Mouse (Mus musculus) heart, embryonic 10.5 days (tissue): ENCODE data around the gene Sh2d3c. TPM values are rescaled to one million over a fixed set of nuclear protein-coding genes. Genes with fewer than 3 reads are reported as not detected.

Experiments used
- DNase-seq: peaks from one replicate; pipeline ENCODE4 v3.0.0-alpha.2; 2017; ENCODE audit warnings: low spot score
- H3K27ac ChIP-seq: fragments of 300-500 bp; sonication (generic); 2 replicates; pipeline ENCODE4 v1.5.1; 2016; ENCODE audit warnings: mild to moderate bottlenecking
- H3K27me3 ChIP-seq: fragments of 300-500 bp; sonication (generic); 2 replicates; pipeline ENCODE4 v1.6.1; 2016; ENCODE audit warnings: mild to moderate bottlenecking; ENCODE audit not compliant: poor library complexity, insufficient read depth, severe bottlenecking
- H3K36me3 ChIP-seq: fragments of 300-500 bp; sonication (generic); 2 replicates; pipeline ENCODE4 v1.6.1; 2016; ENCODE audit warnings: mild to moderate bottlenecking, moderate library complexity
- H3K4me1 ChIP-seq: fragments of 300-500 bp; sonication (generic); 2 replicates; pipeline ENCODE4 v1.6.1; 2016; ENCODE audit warnings: mild to moderate bottlenecking
- H3K4me3 ChIP-seq: fragments of 300-500 bp; sonication (generic); 2 replicates; pipeline ENCODE4 v1.5.1; 2016; ENCODE audit warnings: mild to moderate bottlenecking, moderate library complexity
- H3K9me3 ChIP-seq: fragments of 300-500 bp; sonication (generic); 2 replicates; pipeline ENCODE4 v1.6.1; 2016; ENCODE audit warnings: mild to moderate bottlenecking, moderate library complexity
- WGBS: fragments of 180-500 bp; shearing (Covaris S2); methylation state at CpG from one replicate; pipeline ENCODE4 v1.1.7; 2016; 5-methylcytosine and 5-hydroxymethylcytosine counted together
- polyA plus RNA-seq: library from polyadenylated mRNA; unstranded; fragments of >200 nt; fragmentation: Nextera tagmentation; extraction: Ambion mirVana; gene quantifications from 2 replicates; pipeline ENCODE4 v1.2.1, GENCODE M21; 2016

Gene Sh2d3c
- polyA plus RNA-seq, 1 experiment from 2014 or later, result 35.4 TPM

DNA sequence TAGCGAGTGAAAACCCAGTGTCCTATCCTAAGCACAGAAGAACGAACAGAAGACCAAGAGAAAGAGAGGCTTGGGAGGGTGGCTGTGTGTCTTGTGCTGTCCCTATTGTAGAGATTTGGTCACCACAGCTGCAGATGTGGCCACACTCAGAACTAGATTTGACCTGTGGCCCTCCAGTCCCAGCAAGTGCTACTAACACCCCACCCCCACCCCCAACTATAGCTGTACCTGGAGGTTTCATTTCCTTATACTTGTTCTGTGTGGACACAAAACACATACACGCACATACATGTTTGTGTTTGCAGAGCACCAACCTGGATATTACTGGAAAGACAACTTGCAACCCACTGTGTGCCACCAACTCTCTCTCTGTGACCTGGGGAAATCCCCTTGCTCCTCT lies 802 bp upstream of the Sh2d3c start:
- H3K4me3 ChIP-seq, result no peak overlapping the region
- peaks cover 31% of the 10 kb centered on the region for H3K4me1 ChIP-seq
- no peaks in the 10 kb centered on the region for H3K9me3 ChIP-seq
- no peak overlapping the region; the same call in 1 of the 2 replicates for H3K27ac ChIP-seq
- no peaks in the 10 kb centered on the region for H3K27me3 ChIP-seq
- 86% methylated on average over 3 of the region's 3 CpGs for WGBS
- no peaks in the 10 kb centered on the region for H3K36me3 ChIP-seq
- no peak for DNase-seq

GRCm38 (mm10) chr2:32722046-32722445 lies 1.2 kb downstream of the Sh2d3c start:
- Histone ChIP-seq H3K27ac (peak overlapping the region; percentile 31), H3K9me3 (no peaks in the 10 kb centered on the region), H3K4me3 (0 out of 2 replicates have a peak overlapping the region, but pooled peaks have one; percentile 12), H3K36me3 (no peaks in the 10 kb centered on the region), H3K4me1 (peaks cover 27% of the 10 kb centered on the region), H3K27me3 (no peaks in the 10 kb centered on the region)
- DNase-seq, result no peak
- WGBS, result 49% methylated on average over 6 of the region's 6 CpGs

DNA sequence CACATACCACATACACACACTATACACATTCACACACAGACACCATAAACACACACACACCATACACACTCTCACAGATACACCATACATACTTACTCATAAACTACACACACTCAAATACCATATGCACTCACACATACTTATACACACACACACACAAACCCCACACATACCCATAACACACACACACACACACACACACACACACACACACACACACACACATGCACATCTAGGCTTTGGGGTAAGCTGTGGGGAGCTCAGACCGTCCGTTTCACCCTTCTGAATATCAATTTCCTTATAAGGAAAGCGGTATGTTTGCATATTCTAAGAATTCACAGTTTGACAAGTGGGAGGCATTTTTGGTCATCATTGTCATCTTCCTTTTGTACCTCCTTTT lies 1.7 kb downstream of the Sh2d3c start:
- Histone ChIP-seq H3K27me3 (no peaks in the 10 kb centered on the region), H3K4me3 (no peak overlapping the region), H3K9me3 (no peaks in the 10 kb centered on the region), H3K36me3 (no peaks in the 10 kb centered on the region), H3K27ac (no peak overlapping the region), H3K4me1 (peaks cover 28% of the 10 kb centered on the region)
- no peak for DNase-seq
- WGBS, result 78% methylated on average over 3 of the region's 3 CpGs

DNA sequence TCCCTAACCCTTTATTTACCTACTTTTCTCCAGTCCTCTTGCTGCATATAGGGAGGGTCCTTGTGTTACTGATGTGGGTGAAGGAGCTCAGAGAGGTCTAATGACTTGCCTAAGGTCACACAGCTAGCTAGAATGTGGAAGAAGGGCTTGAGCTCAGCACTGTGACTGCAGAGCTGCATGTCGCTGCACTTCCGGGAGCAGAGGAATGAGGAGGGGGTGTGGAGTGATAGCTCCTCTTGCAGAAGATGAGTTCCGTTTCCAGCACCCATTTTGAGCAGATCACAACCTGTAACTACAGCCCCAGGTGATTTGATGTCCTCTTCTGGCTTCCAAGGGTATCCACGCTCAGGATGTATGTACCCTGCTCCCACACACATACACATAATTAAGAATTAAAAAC lies 3.3 kb downstream of the Sh2d3c start:
- no peak overlapping the region for H3K4me3 ChIP-seq
- H3K4me1 ChIP-seq, result peaks cover 29% of the 10 kb centered on the region
- DNase-seq, result no peak
- H3K36me3 ChIP-seq, result no peaks in the 10 kb centered on the region
- H3K9me3 ChIP-seq, result no peaks in the 10 kb centered on the region
- H3K27ac ChIP-seq, result no peak overlapping the region
- H3K27me3 ChIP-seq, result no peaks in the 10 kb centered on the region
- WGBS, result 64% methylated on average over 4 of the region's 4 CpGs

DNA sequence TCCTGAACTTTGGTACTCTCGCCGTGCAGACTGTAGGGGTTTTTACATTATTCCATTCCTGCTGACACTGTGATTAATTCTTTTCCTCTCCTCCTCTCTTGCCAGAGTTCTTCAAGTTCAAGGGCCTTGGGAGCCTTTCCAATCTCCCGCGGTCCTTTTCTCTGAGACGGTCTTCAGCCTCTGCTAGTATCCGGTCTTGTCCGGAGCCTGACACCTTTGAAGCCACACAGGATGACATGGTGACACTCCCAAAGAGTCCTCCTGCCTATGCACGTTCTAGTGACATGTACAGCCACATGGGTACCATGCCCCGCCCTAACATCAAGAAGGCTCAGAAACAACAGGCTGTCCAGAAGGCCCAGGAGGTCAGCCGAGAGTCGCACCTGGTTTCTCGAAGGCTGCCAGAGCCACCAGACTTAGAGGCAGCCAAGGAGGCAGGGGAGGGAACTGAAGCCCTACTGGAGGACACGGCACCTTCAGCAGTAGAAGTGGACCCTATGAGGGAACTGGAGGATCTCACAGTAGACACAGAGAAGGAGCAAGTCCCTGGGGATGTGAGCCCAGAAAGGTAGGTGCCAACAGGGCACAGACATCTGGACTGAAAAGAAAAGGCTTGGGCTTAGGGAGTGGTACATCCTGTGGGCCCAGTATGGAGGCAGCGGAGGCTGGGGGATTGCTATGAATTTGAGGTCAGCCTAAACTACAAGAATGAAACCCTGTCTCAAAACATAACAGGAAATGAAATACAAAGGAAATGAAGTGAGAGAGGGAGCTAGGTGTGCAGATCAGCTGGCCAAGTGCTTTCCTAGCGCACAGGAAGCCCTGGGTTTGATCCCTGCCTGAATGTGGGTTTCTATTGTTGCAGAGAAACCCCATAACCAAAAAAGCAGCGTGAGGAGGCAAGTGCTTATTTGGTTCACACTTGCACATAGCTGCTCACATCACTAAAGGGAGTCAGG lies 4.3 kb downstream of the Sh2d3c start:
- Histone ChIP-seq H3K36me3 (no peaks in the 10 kb centered on the region), H3K27me3 (no peaks in the 10 kb centered on the region), H3K4me1 (peaks cover 35% of the 10 kb centered on the region), H3K4me3 (no peak overlapping the region), H3K9me3 (no peaks in the 10 kb centered on the region), H3K27ac (no peak overlapping the region)
- DNase-seq, result no peak
- 77% methylated on average over 16 of the region's 16 CpGs for WGBS

DNA sequence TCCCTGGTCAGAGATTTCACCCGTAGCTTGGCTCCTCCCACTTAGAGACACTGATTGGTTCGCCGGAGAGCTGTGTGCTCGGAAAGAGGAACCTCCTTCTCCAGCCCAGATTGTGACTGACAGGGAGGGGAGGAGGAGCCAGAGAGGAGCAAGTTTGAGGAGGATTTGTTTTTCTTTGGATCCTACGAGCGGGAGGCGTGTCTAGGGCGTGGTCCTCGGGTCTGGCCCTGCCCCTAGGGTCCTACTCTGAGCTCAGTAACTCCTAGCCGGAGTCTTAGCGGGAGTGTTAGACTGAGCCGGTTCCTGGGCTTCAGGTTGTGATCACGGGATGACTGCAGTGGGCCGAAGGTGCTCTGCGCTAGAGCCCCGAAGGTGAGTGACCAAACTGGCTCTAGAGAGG lies 6.6 kb downstream of the Sh2d3c start:
- H3K4me1 ChIP-seq, result peaks cover 37% of the 10 kb centered on the region

GRCm38 (mm10) chr2:32728463-32728862 lies 7.6 kb downstream of the Sh2d3c start:
- no peak for DNase-seq
- peaks cover 41% of the 10 kb centered on the region for H3K4me1 ChIP-seq

More for the DNA sequence above, 6.6 kb downstream of the Sh2d3c start:
- H3K9me3 ChIP-seq, result no peaks in the 10 kb centered on the region
- H3K4me3 ChIP-seq, result peak overlapping the region; percentile 59
- no peaks in the 10 kb centered on the region for H3K36me3 ChIP-seq
- H3K27me3 ChIP-seq, result 0 out of 2 replicates have a peak, but pooled peaks cover 5% of the 10 kb centered on the region
- H3K27ac ChIP-seq, result peak overlapping the region; percentile 73
- DNase-seq, result peak; percentile 98
- 0% methylated on average over 16 of the region's 16 CpGs for WGBS

DNA sequence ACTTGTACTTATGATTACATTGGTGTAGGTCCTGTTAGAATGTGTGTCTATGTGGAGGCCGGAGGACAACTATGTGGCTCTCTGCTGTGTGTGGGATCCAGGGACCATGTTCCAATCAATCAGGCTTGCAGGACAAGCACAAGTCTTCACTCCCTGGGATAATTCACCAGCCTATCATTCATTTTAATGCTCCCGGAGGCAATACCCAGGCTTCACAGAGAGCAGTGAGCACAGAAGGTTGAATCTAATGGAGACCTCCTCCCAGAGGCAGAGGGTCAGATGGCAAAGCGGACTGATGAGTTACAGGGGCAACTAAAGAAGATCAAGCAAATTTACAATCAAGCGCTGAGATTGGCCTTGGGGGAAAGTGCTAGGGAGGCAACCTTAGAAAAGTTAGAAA lies 8.7 kb downstream of the Sh2d3c start:
- peak overlapping the region; percentile 59 for H3K4me3 ChIP-seq
- WGBS, result 67% methylated on average over 4 of the region's 4 CpGs
- H3K9me3 ChIP-seq, result no peaks in the 10 kb centered on the region
- H3K27me3 ChIP-seq, result 0 out of 2 replicates have a peak, but pooled peaks cover 5% of the 10 kb centered on the region
- peaks cover 49% of the 10 kb centered on the region for H3K4me1 ChIP-seq
- DNase-seq, result no peak
- peak overlapping the region; percentile 78 for H3K27ac ChIP-seq
- no peaks in the 10 kb centered on the region for H3K36me3 ChIP-seq

More at GRCm38 (mm10) chr2:32728463-32728862, 7.6 kb downstream of the Sh2d3c start:
- Histone ChIP-seq H3K27me3 (0 out of 2 replicates have a peak, but pooled peaks cover 5% of the 10 kb centered on the region), H3K4me3 (peak overlapping the region; percentile 59), H3K36me3 (no peaks in the 10 kb centered on the region), H3K9me3 (no peaks in the 10 kb centered on the region), H3K27ac (peak overlapping the region; percentile 73)
- 30% methylated on average over 7 of the region's 7 CpGs for WGBS

GRCm38 (mm10) chr2:32730854-32731253 lies 10.0 kb downstream of the Sh2d3c start:
- peak overlapping the region; percentile 78 for H3K27ac ChIP-seq
- peak overlapping the region; percentile 59 for H3K4me3 ChIP-seq
- H3K4me1 ChIP-seq, result peaks cover 61% of the 10 kb centered on the region
- 0 out of 2 replicates have a peak, but pooled peaks cover 5% of the 10 kb centered on the region for H3K27me3 ChIP-seq
- 23% methylated on average over 11 of the region's 11 CpGs for WGBS
- H3K36me3 ChIP-seq, result no peaks in the 10 kb centered on the region
- no peaks in the 10 kb centered on the region for H3K9me3 ChIP-seq
- DNase-seq, result no peak

GRCm38 (mm10) chr2:32731911-32732310 lies 11.1 kb downstream of the Sh2d3c start:
- Histone ChIP-seq H3K36me3 (no peaks in the 10 kb centered on the region), H3K27me3 (peaks cover 7% of the 10 kb centered on the region; the same call in 1 of the 2 replicates), H3K9me3 (no peaks in the 10 kb centered on the region), H3K4me1 (peaks cover 69% of the 10 kb centered on the region), H3K27ac (peak overlapping the region; percentile 72), H3K4me3 (no peak overlapping the region)
- DNase-seq, result no peak
- 53% methylated on average over 4 of the region's 4 CpGs for WGBS

DNA sequence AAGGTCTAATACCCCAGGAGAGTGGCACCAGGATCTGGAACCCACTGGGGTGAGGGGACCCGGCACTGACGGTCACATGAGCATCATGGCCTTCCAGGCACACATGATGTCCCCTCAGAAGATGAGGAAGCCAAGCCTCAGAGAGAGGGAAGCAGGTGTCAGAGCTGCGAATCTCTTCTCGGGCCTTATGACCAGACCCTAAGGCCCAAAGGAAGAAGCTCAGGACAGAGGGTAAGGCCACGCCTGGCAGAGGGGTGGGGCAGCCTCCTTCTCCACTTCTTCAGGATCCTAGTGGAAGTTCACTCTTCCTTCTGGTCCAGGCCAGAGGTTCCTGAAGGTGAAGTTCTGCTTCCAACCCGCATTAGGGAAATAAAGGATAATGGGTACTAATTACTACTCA lies 11.8 kb downstream of the Sh2d3c start:
- DNase-seq, result no peak
- Histone ChIP-seq H3K9me3 (no peaks in the 10 kb centered on the region), H3K27ac (peak overlapping the region; percentile 72; the same call in 1 of the 2 replicates), H3K27me3 (peaks cover 7% of the 10 kb centered on the region; the same call in 1 of the 2 replicates), H3K4me1 (peaks cover 74% of the 10 kb centered on the region), H3K36me3 (peaks cover 7% of the 10 kb centered on the region; the same call in 1 of the 2 replicates), H3K4me3 (no peak overlapping the region)
- 71% methylated on average over 6 of the region's 6 CpGs for WGBS

GRCm38 (mm10) chr2:32734480-32734879 lies 13.6 kb downstream of the Sh2d3c start:
- Histone ChIP-seq H3K36me3 (peaks cover 7% of the 10 kb centered on the region; the same call in 1 of the 2 replicates), H3K4me1 (peaks cover 68% of the 10 kb centered on the region), H3K27me3 (peaks cover 11% of the 10 kb centered on the region; the same call in 1 of the 2 replicates), H3K4me3 (no peak overlapping the region), H3K9me3 (no peaks in the 10 kb centered on the region), H3K27ac (peak overlapping the region; percentile 43)
- 32% methylated on average over 4 of the region's 4 CpGs for WGBS
- no peak for DNase-seq

- peak overlapping the region; percentile 43 for H3K27ac ChIP-seq
- 41% methylated on average over 4 of the region's 4 CpGs for WGBS
- H3K9me3 ChIP-seq, result no peaks in the 10 kb centered on the region
- peaks cover 15% of the 10 kb centered on the region for H3K27me3 ChIP-seq
- H3K4me3 ChIP-seq, result no peak overlapping the region
- no peak for DNase-seq
- H3K4me1 ChIP-seq, result peaks cover 63% of the 10 kb centered on the region
- H3K36me3 ChIP-seq, result peaks cover 7% of the 10 kb centered on the region; the same call in 1 of the 2 replicates
Measured at GRCm38 (mm10) chr2:32734933-32735332, 14.1 kb downstream of the Sh2d3c start.
